Mouse (Mus musculus) lung, embryonic 15.5 days (tissue): ENCODE data around the gene Slc1a5. TPM values are rescaled to one million over a fixed set of nuclear protein-coding genes. Genes with fewer than 3 reads are reported as not detected.

Experiments used
- ATAC-seq: fragments of 200-750 bp; cut with Nextera tagmentation; 2 replicates; pipeline ENCODE4 v1.8.0; 2017; ENCODE audit warnings: moderate number of reproducible peaks, borderline replicate concordance; ENCODE audit not compliant: low FRiP score, low TSS enrichment; ENCODE audit errors: extremely low read depth
- H3K27ac ChIP-seq: fragments of 300-500 bp; sonication (generic); 2 replicates; pipeline ENCODE4 v1.5.1; 2015; ENCODE audit warnings: moderate library complexity, mild to moderate bottlenecking, inconsistent platforms
- H3K27me3 ChIP-seq: fragments of 300-500 bp; sonication (generic); 2 replicates; pipeline ENCODE4 v1.6.1; 2015; ENCODE audit warnings: inconsistent platforms
- H3K36me3 ChIP-seq: fragments of 300-500 bp; sonication (generic); 2 replicates; pipeline ENCODE4 v1.6.1; 2015; ENCODE audit warnings: inconsistent platforms
- H3K4me1 ChIP-seq: fragments of 300-500 bp; sonication (generic); 2 replicates; pipeline ENCODE4 v1.6.1; 2015; ENCODE audit warnings: inconsistent platforms
- H3K4me2 ChIP-seq: fragments of 300-500 bp; sonication (generic); 2 replicates; pipeline ENCODE4 v1.6.1; 2015; ENCODE audit warnings: inconsistent platforms, mild to moderate bottlenecking, moderate library complexity
- H3K4me3 ChIP-seq: fragments of 300-500 bp; sonication (generic); 2 replicates; pipeline ENCODE4 v1.5.1; 2015; ENCODE audit warnings: mild to moderate bottlenecking, inconsistent platforms
- H3K9ac ChIP-seq: fragments of 300-500 bp; sonication (generic); 2 replicates; pipeline ENCODE4 v1.6.1; 2015; ENCODE audit warnings: inconsistent platforms
- H3K9me3 ChIP-seq: fragments of 300-500 bp; sonication (generic); 2 replicates; pipeline ENCODE4 v1.6.1; 2016; ENCODE audit warnings: inconsistent platforms
- WGBS: fragments of 180-500 bp; shearing (Covaris S2); methylation state at CpG from one replicate; pipeline ENCODE4 v1.1.7; 2015; 5-methylcytosine and 5-hydroxymethylcytosine counted together
- polyA plus RNA-seq: library from polyadenylated mRNA; unstranded; fragments of >200 nt; fragmentation: Nextera tagmentation; extraction: Ambion mirVana; gene quantifications from 2 replicates; pipeline ENCODE4 v1.2.1, GENCODE M21; 2015

The Slc1a5 gene
- polyA plus RNA-seq, 1 experiment from 2014 or later = 53.7 TPM

DNA sequence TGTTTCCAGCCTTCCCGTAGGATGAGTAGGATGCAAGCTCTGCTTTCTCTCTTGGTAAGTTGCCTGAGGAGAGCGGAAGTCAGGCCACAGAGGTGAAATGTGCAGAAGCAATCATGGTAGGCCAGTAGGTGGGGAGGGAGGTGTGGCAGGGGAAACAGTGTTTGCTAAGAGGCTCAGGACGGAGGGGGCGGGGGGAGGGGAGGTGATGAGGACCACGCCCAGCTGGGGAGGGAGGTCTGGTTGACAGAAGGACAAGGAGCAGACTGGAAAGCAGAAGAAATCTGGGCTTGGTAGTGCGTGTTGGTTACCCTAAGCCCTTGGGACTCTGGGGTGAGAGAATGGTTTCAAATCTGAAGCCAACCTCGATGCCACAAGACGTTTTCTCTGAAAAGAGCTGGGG, 20.8 kb upstream of the Slc1a5 start:
- Histone ChIP-seq H3K9me3 (no peaks in the 10 kb centered on the region), H3K4me2 (no peak overlapping the region), H3K9ac (no peak overlapping the region), H3K27me3 (no peaks in the 10 kb centered on the region), H3K36me3 (no peaks in the 10 kb centered on the region), H3K4me3 (no peak overlapping the region), H3K27ac (peak overlapping the region; percentile 66), H3K4me1 (peaks cover 20% of the 10 kb centered on the region)
- WGBS = 14% methylated on average over 8 of the region's 8 CpGs
- no peak for ATAC-seq

DNA sequence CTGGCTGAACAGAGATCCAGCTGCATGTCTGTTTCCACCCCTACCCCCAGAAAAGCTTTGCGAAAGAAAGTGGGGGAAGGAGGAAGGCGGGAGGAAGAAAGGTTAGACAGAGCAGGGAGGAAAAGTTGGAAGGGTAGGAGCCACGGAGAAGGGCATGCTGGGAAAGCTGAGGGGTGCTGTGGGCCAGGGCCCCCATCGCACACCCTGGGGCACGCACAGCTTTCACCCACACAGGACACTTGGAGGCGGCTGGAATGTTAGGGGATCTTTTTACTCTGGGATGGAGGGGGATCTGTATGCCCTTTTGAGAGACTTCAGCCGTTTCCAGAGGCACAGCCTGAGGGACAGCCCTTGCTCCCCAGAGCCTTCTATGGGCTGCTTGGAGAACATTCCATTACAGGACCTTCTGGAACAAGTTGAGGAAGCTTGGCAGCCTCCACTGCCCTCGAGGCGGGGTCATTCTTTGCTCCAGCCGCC, 20.1 kb upstream of the Slc1a5 start:
- no peak overlapping the region for H3K9ac ChIP-seq

DNA sequence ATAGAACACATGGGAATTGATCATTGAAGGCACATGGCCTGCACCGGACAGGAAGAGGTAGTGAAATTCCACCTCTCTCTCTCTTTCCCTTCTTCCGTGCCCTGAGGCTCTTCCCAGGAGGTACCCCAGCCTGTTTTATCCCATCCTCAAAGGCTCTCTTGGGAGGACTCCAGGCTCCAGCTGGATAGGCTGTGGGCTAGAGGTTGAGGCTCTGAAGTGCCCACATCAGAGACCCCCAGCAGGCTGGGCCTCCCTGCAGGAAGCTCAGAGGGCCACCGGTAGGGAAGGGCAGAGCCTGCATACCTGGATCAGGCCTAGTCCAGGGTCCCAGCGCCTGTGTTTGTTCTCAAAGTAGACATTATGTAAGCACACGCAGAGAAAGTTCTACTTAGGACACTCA, 19.5 kb upstream of the Slc1a5 start:
- ATAC-seq = no peak
- Histone ChIP-seq H3K27me3 (no peaks in the 10 kb centered on the region), H3K4me2 (no peak overlapping the region), H3K36me3 (no peaks in the 10 kb centered on the region), H3K4me3 (no peak overlapping the region), H3K27ac (peak overlapping the region; percentile 31; the same call in 1 of the 2 replicates), H3K4me1 (peaks cover 19% of the 10 kb centered on the region), H3K9ac (no peak overlapping the region), H3K9me3 (no peaks in the 10 kb centered on the region)
- WGBS = 38% methylated on average over 5 of the region's 5 CpGs

More for the DNA sequence above, 20.1 kb upstream of the Slc1a5 start:
- Histone ChIP-seq H3K36me3 (no peaks in the 10 kb centered on the region), H3K27ac (peak overlapping the region; percentile 81), H3K4me3 (no peak overlapping the region), H3K4me2 (peak overlapping the region; percentile 30; the same call in 1 of the 2 replicates), H3K4me1 (peaks cover 16% of the 10 kb centered on the region), H3K9me3 (no peaks in the 10 kb centered on the region), H3K27me3 (no peaks in the 10 kb centered on the region)
- peak; percentile 71; the same call in 1 of the 2 replicates for ATAC-seq
- 30% methylated on average over 10 of the region's 10 CpGs for WGBS

DNA sequence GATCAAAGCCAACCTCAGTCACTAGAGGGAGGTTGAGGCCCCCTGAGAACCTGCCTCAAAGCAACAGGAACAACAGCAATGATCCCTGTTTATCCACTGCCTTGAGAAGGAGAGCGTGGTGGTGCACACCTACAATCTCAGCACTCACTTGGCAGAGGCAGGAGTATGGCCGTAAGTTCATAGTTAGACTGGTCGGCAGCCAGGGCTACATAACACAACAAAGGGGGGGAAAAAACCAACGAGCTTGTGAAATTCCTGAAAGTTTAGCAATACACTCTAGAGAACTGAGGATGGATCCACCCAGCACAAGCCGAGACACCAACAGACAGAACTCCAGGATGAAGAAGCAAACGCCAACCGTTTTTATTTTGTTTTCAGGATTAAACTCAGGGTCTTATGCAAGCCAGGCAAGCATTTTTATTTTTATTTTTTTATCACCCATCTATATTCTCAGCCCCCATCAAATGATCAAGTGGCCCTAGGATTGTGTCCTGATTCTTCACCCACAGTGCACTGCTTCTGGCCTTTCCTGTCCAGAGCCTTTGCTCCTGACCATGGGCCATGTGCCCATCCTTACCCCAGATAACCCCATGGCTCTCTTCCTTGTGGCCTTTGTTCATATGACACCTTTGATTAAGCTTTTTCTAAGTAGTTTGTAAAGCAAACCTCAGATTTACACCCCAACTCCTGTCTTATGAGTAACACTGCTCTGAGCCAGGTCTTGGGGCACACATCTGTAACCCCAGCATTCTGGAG, 17.5 kb upstream of the Slc1a5 start:
- WGBS = 76% methylated on average over 7 of the region's 7 CpGs
- peaks cover 19% of the 10 kb centered on the region for H3K4me1 ChIP-seq
- no peak overlapping the region for H3K27ac ChIP-seq
- H3K36me3 ChIP-seq = no peaks in the 10 kb centered on the region
- H3K9me3 ChIP-seq = no peaks in the 10 kb centered on the region
- H3K4me2 ChIP-seq = no peak overlapping the region
- no peak overlapping the region for H3K9ac ChIP-seq
- H3K27me3 ChIP-seq = no peaks in the 10 kb centered on the region
- no peak overlapping the region for H3K4me3 ChIP-seq
- no peak for ATAC-seq

DNA sequence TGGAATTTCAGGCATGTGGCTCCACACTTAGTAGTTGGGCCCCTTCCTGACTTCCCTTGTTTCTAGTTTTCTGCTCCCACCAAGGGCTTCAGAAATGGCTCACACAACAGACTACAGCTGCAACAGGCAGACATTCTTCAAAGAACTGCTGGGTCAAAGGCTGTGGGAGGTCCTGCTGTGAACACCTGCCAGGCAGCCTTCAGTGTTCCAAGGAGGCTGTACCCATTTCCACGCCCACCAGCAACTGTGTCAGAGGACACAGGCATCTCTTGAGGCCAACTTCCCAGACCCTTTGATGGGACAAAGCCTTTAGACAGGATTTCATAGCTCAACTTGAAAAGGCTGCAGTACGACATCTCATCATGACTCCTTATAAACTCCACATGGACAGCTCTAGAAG, 14.7 kb upstream of the Slc1a5 start:
- Histone ChIP-seq H3K36me3 (no peaks in the 10 kb centered on the region), H3K9ac (no peak overlapping the region), H3K4me2 (no peak overlapping the region), H3K27ac (no peak overlapping the region), H3K9me3 (no peaks in the 10 kb centered on the region), H3K4me3 (no peak overlapping the region), H3K4me1 (peaks cover 7% of the 10 kb centered on the region; the same call in 1 of the 2 replicates), H3K27me3 (no peaks in the 10 kb centered on the region)
- ATAC-seq = no peak
- 55% methylated on average over 2 of the region's 2 CpGs for WGBS

DNA sequence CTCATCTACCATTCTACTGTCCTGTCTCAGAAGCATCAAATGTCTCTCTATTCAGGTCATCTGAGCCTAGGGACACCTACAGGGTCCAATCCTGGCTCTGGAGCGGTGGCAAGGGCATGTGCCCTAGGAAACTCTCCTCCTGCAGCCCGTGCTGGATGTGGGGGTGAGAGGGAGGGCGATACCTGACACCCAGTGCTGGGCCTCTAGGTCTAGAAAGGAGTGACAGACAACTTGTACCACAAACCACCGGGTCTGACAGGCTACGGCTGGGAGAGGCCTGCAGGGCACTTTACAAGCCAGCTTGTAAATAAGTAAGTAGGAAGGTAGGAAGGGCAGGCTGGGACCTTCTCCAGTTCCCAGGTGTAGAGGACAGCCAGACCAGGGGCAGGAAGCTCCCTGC, 5.3 kb upstream of the Slc1a5 start:
- WGBS = 31% methylated on average over 5 of the region's 5 CpGs
- no peak for ATAC-seq
- Histone ChIP-seq H3K36me3 (no peaks in the 10 kb centered on the region), H3K4me3 (no peak overlapping the region), H3K9ac (no peak overlapping the region), H3K4me1 (peaks cover 4% of the 10 kb centered on the region; the same call in 1 of the 2 replicates), H3K27me3 (no peaks in the 10 kb centered on the region), H3K9me3 (no peaks in the 10 kb centered on the region), H3K27ac (no peak overlapping the region), H3K4me2 (no peak overlapping the region)

DNA sequence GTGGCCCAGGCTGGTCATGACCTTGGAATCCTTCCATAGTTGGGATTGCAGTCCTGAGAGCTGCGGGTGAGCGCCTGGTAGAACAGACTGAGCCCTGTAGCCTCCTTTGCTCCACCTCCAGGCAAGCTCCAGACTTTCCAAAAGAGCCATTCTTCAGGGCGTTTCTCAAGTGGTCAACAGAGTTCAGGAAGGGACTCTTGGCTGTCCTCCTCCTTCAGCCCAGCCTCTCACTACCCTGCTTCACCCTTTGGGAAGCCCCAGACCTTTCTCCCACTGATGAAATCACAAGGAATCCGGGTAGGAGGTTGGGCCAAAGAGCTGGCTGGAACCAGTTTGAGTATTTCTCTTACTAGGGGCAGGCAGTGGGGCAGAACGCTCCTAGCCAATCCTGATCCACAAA, 1.1 kb upstream of the Slc1a5 start:
- Histone ChIP-seq H3K27ac (peak overlapping the region; percentile 64), H3K4me3 (no peak overlapping the region), H3K4me2 (no peak overlapping the region), H3K36me3 (no peaks in the 10 kb centered on the region), H3K27me3 (no peaks in the 10 kb centered on the region), H3K4me1 (peaks cover 32% of the 10 kb centered on the region), H3K9ac (no peak overlapping the region), H3K9me3 (no peaks in the 10 kb centered on the region)
- no peak for ATAC-seq
- WGBS = 47% methylated on average over 5 of the region's 5 CpGs

DNA sequence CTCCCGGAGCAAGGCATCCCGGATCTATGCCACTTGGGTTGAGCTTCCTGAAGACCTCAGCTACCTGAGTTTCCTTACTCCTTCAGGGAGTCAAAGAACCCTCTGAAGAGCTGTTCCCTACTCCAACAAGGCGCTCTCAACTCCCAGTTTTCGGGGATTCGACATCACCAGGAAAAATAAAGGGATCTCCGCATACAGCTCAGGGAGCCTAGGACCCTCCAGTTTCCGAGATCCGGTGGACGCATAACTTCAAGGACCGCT, 345 bp downstream of the Slc1a5 start:
- Histone ChIP-seq H3K27ac (peak overlapping the region; percentile 64), H3K36me3 (no peaks in the 10 kb centered on the region), H3K4me3 (peak overlapping the region; percentile 60), H3K9ac (peak overlapping the region; percentile 78), H3K27me3 (no peaks in the 10 kb centered on the region), H3K4me2 (peak overlapping the region; percentile 96), H3K9me3 (no peaks in the 10 kb centered on the region), H3K4me1 (peaks cover 35% of the 10 kb centered on the region)
- under 1% methylated on average over 10 of the region's 10 CpGs for WGBS
- no peak; the same call in 1 of the 2 replicates for ATAC-seq

DNA sequence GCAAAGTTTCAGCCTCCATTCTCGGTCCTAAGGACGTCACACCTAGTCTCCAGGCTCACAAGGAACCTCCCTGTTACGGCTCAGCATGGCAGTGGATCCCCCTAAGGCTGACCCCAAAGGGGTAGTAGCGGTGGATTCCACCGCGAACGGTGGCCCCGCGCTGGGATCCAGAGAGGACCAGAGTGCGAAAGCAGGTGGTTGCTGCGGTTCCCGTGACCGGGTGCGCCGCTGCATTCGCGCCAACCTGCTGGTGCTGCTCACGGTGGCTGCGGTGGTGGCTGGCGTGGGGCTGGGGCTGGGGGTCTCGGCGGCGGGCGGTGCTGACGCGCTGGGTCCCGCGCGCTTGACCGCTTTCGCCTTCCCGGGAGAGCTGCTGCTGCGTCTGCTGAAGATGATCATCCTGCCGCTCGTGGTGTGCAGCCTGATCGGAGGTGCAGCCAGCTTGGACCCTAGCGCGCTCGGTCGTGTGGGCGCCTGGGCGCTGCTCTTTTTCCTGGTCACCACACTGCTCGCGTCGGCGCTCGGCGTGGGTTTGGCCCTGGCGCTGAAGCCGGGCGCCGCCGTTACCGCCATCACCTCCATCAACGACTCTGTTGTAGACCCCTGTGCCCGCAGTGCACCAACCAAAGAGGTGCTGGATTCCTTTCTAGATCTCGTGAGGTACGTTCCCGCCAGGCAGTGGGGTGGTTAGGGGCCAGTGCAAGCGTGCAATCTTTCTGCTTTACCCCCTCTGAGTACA, 845 bp downstream of the Slc1a5 start:
- Histone ChIP-seq H3K4me1 (peaks cover 35% of the 10 kb centered on the region), H3K9ac (peak overlapping the region; percentile 78), H3K4me2 (peak overlapping the region; percentile 96), H3K36me3 (peaks cover 3% of the 10 kb centered on the region; the same call in 1 of the 2 replicates), H3K27ac (peak overlapping the region; percentile 64), H3K27me3 (no peaks in the 10 kb centered on the region), H3K4me3 (peak overlapping the region; percentile 60), H3K9me3 (no peaks in the 10 kb centered on the region)
- WGBS = under 1% methylated on average over 59 of the region's 60 CpGs
- peak; percentile 9; the same call in 1 of the 2 replicates for ATAC-seq

DNA sequence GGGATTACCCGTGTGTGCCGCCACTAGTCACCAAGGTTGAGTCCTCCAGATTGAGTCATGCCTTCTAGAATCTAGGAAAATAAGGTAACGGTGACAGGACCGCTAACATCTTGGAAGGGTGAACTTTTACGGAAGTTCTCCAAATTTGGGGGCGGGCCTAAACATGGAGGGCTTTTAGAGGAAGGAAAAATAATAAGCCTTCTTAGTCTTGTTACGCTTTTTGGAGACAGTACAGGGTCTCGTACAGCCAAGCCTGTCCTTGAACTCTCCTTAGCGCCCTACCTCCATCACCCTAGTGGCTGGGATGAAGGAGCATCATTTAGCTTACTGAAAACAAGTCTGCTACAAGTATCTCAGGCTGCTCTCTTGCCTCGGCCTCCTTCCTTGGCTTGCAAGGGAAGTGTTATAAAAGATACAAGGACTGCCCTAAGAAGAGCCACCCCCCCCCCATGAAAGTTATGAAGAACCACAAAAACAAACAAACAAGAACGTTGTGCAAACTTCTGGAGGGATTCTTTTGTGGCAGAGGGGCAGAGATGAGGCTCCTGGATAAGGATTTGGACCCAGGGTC, 1.5 kb downstream of the Slc1a5 start:
- Histone ChIP-seq H3K4me3 (peak overlapping the region; percentile 60), H3K27me3 (no peaks in the 10 kb centered on the region), H3K27ac (0 out of 2 replicates have a peak overlapping the region, but pooled peaks have one; percentile 64), H3K36me3 (peaks cover 3% of the 10 kb centered on the region; the same call in 1 of the 2 replicates), H3K9ac (peak overlapping the region; percentile 78), H3K9me3 (no peaks in the 10 kb centered on the region), H3K4me2 (peak overlapping the region; percentile 96), H3K4me1 (peaks cover 35% of the 10 kb centered on the region)
- no peak for ATAC-seq
- 8% methylated on average over 11 of the region's 11 CpGs for WGBS

DNA sequence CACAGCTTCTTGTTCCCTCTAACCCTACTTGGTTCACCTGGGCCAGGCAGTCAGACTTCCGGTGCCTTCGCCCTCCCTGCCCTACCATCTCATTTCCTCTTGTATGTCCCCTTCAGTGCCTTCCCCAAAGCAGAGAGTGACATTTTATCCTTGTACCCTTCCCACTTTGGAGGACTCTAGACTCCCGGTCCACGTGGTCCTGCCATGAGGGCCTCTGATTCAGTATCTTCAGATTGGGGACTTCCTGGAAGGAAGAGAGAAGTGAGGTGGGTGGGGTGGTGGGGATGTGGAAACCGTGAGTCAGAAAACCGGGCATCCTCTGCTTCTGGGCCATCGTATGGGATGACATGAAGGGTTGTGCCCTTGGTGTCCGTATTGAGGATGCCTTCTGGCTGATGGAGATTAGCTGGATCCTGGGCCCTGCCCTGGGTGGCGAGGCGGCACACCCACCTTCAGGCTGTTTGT, 2.1 kb downstream of the Slc1a5 start:
- peak overlapping the region; percentile 60 for H3K4me3 ChIP-seq
- ATAC-seq = no peak
- 29% methylated on average over 10 of the region's 10 CpGs for WGBS
- peaks cover 35% of the 10 kb centered on the region for H3K4me1 ChIP-seq
- H3K9me3 ChIP-seq = no peaks in the 10 kb centered on the region
- peaks cover 3% of the 10 kb centered on the region; the same call in 1 of the 2 replicates for H3K36me3 ChIP-seq
- peak overlapping the region; percentile 96 for H3K4me2 ChIP-seq
- H3K27me3 ChIP-seq = no peaks in the 10 kb centered on the region
- peak overlapping the region; percentile 70 for H3K27ac ChIP-seq
- H3K9ac ChIP-seq = peak overlapping the region; percentile 78
